8 mouse cellular contexts compared by ENCODE assay signal in genomic region chr1:151429316-151429715, GRCm38 (mm10). TPM values are rescaled to one million over a fixed set of nuclear protein-coding genes. Genes with fewer than 3 reads are reported as not detected.
DNase-seq lines count a peak whose midpoint lies in the region; ATAC-seq and TF ChIP-seq lines count a peak whose summit lies in the region.

No protein-coding gene starts in this region.

- TF ChIP-seq CTCF in layer of hippocampus, adult 2 months (conservative IDR thresholded peaks at IDR 0.05), result no peak
- no peak for TF ChIP-seq CTCF in cortical plate, adult 2 months (IDR thresholded peaks at IDR 0.05; ENCODE audit: extremely low read depth, insufficient read depth, low read length)

- H3K9ac ChIP-seq in intestine, embryonic 14.5 days (ENCODE audit: low read length), result peak overlapping the region; percentile 86
- H3K9ac ChIP-seq in neural tube, embryonic 13.5 days, result peak overlapping the region; percentile 96

- H3K27ac ChIP-seq in layer of hippocampus, adult 2 months, result peak overlapping the region; percentile 98
- H3K27ac ChIP-seq in cortical plate, adult 2 months (ENCODE audit: insufficient read depth, low read length), result no peak overlapping the region
- peak overlapping the region; percentile 94 for H3K27ac ChIP-seq in intestine, embryonic 14.5 days (ENCODE audit: low read depth)
- peak overlapping the region; percentile 98 for H3K27ac ChIP-seq in neural tube, embryonic 13.5 days (replicated peaks)

- H3K4me3 ChIP-seq in layer of hippocampus, adult 2 months, result peak overlapping the region; percentile 84
- H3K4me3 ChIP-seq in cortical plate, adult 2 months (ENCODE audit: insufficient read depth, low read length), result peak overlapping the region; percentile 67
- peak overlapping the region; percentile 61 for H3K4me3 ChIP-seq in intestine, embryonic 14.5 days (ENCODE audit: low read depth, low read length)
- H3K4me3 ChIP-seq in neural tube, embryonic 13.5 days, result peak overlapping the region; percentile 94

- no peak for TF ChIP-seq POLR2A in cortical plate, adult 2 months (IDR thresholded peaks at IDR 0.05; ENCODE audit: extremely low read depth, insufficient read depth, low read length)

- peaks cover 10% of the 10 kb centered on the region for H3K36me3 ChIP-seq in intestine, embryonic 14.5 days (ENCODE audit: control insufficient read depth, insufficient read depth, low read length)
- H3K36me3 ChIP-seq in neural tube, embryonic 13.5 days, result peaks cover 6% of the 10 kb centered on the region

- H3K4me2 ChIP-seq in intestine, embryonic 14.5 days (ENCODE audit: low read length), result peak overlapping the region; percentile 78
- H3K4me2 ChIP-seq in neural tube, embryonic 13.5 days, result peak overlapping the region; percentile 76

- no peaks in the 10 kb centered on the region for H3K9me3 ChIP-seq in intestine, embryonic 14.5 days (ENCODE audit: control insufficient read depth, low read length)
- no peaks in the 10 kb centered on the region for H3K9me3 ChIP-seq in neural tube, embryonic 13.5 days

- no peaks in the 10 kb centered on the region for H3K27me3 ChIP-seq in intestine, embryonic 14.5 days (replicated peaks; ENCODE audit: control insufficient read depth, insufficient read depth, low read length)
- H3K27me3 ChIP-seq in neural tube, embryonic 13.5 days, result no peaks in the 10 kb centered on the region

- 33% methylated on average over 9 of the region's 9 CpGs for WGBS in intestine, embryonic 14.5 days
- WGBS in neural tube, embryonic 13.5 days, result 44% methylated on average over 9 of the region's 9 CpGs

- no peak for ATAC-seq in intestine, embryonic 14.5 days (replicated peaks; ENCODE audit: low FRiP score, low TSS enrichment, low read depth)
- ATAC-seq in neural tube, embryonic 13.5 days (ENCODE audit: low read depth), result no peak

- no peak for DNase-seq in layer of hippocampus, adult 2 months (ENCODE audit: low spot score in 2 of 2)
- no peak for DNase-seq in layer of hippocampus, adult 9-11 months
- DNase-seq in intestine, embryonic 14.5 days (ENCODE audit: low spot score), result no peak
- no peak for DNase-seq in ovary, postnatal 36 days (ENCODE audit: low spot score)
- no peak for DNase-seq in layer of hippocampus, postnatal 14 days (ENCODE audit: low spot score in 2 of 2)
- no peak for DNase-seq in cerebellum, adult 11-12 months

- no peaks in the 10 kb centered on the region for H3K4me1 ChIP-seq in cortical plate, adult 2 months (ENCODE audit: control insufficient read depth, insufficient read depth, low read length)
- peaks cover 13% of the 10 kb centered on the region for H3K4me1 ChIP-seq in intestine, embryonic 14.5 days (replicated peaks; ENCODE audit: control insufficient read depth, insufficient read depth, low read length)
- peaks cover 23% of the 10 kb centered on the region for H3K4me1 ChIP-seq in neural tube, embryonic 13.5 days (replicated peaks)

RNA-seq across cellular contexts. Expression of gene Trmt1l, which starts 1.0 kb away (rescaled TPM):
- total RNA-seq in layer of hippocampus, adult 2 months (2021), result 10 to 100 TPM; 31.7 to 35.5 TPM
- polyA plus RNA-seq in cortical plate, adult 2 months (2012; rRNA removed), result 29.8 and 31.3 TPM in 2 replicates
- 38.7 and 40.5 TPM in 2 replicates for polyA plus RNA-seq in intestine, embryonic 14.5 days (2014; fragmentation: Nextera tagmentation; extraction: Ambion mirVana)
- 56.2 TPM in 2 replicates for polyA plus RNA-seq in neural tube, embryonic 13.5 days (2015; fragmentation: Nextera tagmentation; extraction: Ambion mirVana)
- total RNA-seq in layer of hippocampus, postnatal 14 days (2021), result 10 to 100 TPM; 27.1 to 29.2 TPM

RNA-seq across cellular contexts. Expression of gene Swt1, which starts 1.1 kb away (rescaled TPM):
- 10 to 100 TPM; 11.6 to 21.2 TPM for total RNA-seq in layer of hippocampus, adult 2 months (2021)
- polyA plus RNA-seq in cortical plate, adult 2 months (2012; rRNA removed), result 10.9 and 12.3 TPM in 2 replicates
- 24.4 and 26.8 TPM in 2 replicates for polyA plus RNA-seq in intestine, embryonic 14.5 days (2014; fragmentation: Nextera tagmentation; extraction: Ambion mirVana)
- 15.5 and 20.2 TPM in 2 replicates for polyA plus RNA-seq in neural tube, embryonic 13.5 days (2015; fragmentation: Nextera tagmentation; extraction: Ambion mirVana)
- total RNA-seq in layer of hippocampus, postnatal 14 days (2021), result 10 to 100 TPM; 10.8 to 11.0 TPM
